Mouse (Mus musculus) v-Abl transformed pro-B cells (cell line): ENCODE results near the gene Itsn1.

ENCODE experiments used
- in situ Hi-C, 2 experiments: fragments of 400-800 bp; cut with MboI; formaldehyde crosslinking; loops; one replicate each; pipeline ENCODE4 v1.15.1; 2025; ENCODE audit not compliant: unreplicated experiment in 2 of 2

The Itsn1 gene

DNA sequence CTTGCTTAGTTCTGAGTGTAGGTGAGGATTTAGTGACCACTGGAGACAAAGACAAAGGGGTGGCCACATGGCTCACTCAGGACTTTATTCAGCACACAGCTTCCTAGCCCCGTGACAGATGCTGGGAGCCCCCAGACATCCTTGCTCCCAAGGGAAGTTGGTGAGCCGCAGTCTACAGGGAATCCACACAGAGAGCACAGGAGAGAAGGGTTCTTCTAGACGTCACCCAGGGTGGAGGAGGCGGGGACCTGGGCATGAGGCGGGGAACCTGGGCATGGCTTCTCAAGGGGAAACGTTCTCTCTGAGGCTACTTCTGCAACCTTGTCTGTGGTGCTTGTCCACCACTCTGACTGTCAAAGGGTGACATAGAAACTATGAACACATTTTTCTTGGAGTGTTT is 34.9 kb downstream of the Itsn1 start:
- in situ Hi-C loops, result no loop called here

- in situ Hi-C loops, result no loop called here
Measured at GRCm38 (mm10) chr16:91764414-91764813, 35.3 kb downstream of the Itsn1 start.

DNA sequence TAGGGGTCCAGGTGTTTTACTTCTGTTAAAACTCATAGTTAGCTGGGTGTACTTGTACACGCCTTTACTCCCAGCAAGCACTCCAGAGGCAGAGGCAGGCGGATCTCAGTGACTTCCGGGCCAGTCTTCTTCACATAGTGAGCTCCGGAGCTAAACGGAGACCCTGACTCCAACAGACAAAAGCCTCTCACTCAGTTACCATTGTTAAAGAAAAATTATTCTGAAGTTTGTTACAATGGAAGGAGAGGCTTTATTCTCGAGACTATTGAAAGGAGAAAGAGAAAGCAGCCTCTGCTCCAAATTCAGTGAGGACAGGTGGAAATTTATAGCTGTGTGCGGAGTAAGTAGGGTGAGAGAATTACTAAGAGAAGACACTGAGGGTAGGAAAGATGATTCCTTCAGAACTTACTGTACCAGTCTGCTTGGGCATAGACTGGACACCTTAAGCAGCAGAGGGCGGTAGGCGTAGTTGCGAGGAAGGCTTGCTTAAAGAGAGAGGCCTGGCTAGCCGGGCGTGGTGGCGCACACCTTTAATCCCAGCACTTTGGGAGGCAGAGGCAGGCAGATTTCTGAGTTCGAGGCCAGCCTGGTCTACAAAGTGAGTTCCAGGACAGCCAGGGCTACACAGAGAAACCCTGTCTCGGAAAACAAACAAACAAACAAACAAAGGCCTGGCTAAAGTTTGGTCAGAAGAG is 36.2 kb downstream of the Itsn1 start:
- in situ Hi-C loops, result no loop called here

GRCm38 (mm10) chr16:91765816-91766210 is 36.7 kb downstream of the Itsn1 start:
- in situ Hi-C loops, result no loop called here

- in situ Hi-C loops, result no loop called here
Measured at GRCm38 (mm10) chr16:91767165-91767701, 38.2 kb downstream of the Itsn1 start.

DNA sequence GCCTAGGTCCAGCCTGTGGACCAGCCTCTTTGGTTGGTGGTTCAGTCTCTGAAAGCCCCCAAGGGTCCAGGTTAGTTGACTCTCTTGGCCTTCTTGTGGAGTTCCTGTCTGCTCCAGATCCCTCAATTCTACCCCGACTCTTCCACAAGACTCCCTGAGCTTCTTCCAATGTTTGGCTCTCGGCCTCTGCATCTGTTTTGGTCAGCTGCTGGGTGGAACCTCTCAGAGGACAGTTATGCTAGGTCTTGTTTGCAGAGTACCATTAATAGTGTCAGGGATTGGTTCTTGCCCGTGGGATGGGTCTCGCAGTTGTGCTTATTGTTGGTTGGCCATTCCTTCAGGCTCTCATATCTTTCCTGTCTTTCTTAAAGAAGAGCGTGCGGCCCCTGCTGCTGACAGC is 39.5 kb downstream of the Itsn1 start:
- in situ Hi-C loops, result no loop called here

DNA sequence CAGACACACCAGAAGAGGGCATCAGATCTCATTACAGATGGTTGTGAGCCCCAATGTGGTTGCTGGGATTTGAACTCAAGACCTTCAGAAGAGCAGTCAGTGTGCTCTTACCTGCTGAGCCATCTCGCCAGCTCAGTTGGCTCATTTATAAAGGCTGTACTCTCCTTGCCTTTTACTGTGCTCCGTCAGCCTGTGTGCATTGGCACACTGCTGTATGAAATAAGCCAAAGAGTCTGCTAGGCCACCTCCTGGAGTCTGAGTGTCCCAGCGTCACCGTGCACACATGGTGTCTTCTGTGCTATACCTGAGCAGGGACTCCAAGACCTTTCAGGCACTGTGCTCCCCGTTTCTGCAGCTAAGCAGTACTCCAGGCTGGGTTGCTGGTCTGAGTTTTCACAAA is 40.8 kb downstream of the Itsn1 start:
- in situ Hi-C loops, result no loop called here

DNA sequence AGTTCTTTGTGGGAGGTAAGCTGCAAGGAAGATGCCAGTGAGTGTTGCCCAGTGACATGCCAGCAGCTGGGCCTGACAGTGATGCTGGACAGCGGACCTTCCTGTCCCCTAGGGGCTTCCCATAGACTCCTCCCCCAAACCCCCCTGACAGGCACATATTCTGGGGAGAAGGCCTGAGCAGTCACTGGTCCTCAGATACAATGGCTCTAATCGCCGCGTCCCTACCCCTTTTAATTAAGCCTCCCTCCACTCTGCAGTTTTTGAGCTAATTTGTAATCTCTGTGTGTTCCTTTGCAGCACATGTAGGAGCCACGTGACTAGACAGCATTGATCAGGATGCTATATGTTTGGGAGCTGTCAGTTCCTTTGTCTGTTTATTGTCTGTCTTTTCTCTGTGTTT is 41.6 kb downstream of the Itsn1 start:
- in situ Hi-C loops, result no loop called here

DNA sequence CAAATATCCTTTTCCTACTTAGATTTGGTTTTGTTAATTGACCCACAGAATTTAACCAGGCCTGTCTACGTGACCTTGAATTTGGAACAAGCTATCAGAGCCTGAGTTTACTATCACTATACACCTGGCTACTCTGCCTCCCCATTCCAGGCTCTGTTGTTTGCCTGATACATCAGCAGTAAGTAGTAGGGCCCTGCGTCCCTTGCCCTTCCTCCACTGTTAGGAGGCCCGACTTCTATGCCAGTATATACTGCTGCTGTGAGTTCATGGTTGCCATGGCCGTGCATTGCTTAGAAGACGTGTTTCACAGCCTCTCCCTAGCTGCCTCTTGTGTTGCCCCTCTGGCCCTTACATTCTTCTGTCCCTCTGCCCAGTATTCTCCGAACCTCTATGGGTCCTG is 42.3 kb downstream of the Itsn1 start:
- in situ Hi-C loops, result no loop called here

GRCm38 (mm10) chr16:91772586-91772985 is 43.5 kb downstream of the Itsn1 start:
- in situ Hi-C loops, result no loop called here

DNA sequence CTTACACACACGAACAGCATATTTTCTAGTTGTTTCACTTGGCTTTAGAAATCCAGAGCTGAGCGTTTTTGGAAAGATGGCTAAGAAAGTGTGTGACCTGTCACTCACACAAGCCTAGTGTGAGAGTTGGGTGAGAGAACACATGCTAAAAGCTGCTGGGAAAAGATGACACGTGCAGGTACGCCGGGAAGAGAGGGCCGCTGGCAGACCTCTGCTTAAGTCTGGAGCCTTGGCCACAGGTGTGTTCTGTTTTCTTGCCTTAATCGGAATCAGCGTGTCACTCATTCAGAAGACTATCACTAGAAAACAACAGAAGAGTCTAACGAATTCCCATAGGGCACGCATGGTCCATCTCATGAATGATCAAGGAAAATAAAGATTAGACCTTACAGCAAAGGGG is 50.5 kb downstream of the Itsn1 start:
- in situ Hi-C loops, result no loop called here

DNA sequence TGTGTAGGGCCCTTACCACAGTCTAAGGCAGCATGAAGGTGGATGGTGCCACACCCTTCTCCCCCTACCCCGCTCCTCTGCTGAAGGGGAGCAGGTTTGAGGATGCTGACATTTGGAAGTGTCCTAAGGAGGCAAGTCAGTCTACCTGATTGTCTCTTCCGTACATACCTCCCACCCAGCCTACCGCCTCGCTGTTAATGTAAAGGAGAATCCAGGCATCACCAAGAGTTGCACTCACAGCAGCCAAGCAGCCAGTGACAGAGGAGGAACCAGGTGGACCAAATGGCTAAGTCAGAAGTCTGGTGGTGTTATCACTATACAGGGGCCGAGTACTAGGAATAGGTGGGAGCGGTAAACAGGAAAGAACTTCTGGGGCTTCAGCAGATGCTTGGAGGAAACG is 51.1 kb downstream of the Itsn1 start:
- in situ Hi-C loops, result no loop called here

DNA sequence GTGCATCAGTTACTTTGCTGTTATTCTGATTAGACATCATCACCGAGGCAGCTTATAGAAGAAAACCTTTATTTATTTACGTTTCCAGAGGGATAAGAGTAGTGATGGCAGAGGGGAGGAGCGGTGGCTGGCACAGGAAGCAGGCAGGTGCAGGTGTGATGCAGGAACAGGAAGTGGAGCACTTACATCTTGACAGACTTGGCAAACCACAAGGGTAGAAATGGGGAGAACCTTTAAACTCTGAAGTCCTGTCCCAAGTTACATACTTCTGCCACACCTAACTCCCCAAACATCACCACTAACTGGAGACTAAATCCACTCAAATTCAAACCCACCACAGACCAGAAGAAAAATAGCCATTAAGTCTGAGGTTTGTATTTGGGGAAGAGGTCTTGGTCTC is 51.7 kb downstream of the Itsn1 start:
- in situ Hi-C loops, result no loop called here

- in situ Hi-C loops, result no loop called here
Measured at GRCm38 (mm10) chr16:91783191-91783590, 54.1 kb downstream of the Itsn1 start.

- in situ Hi-C loops, result no loop called here
Measured at GRCm38 (mm10) chr16:91784298-91784697, 55.2 kb downstream of the Itsn1 start.

- in situ Hi-C loops, result no loop called here
Measured at GRCm38 (mm10) chr16:91786425-91786824, 57.3 kb downstream of the Itsn1 start.

DNA sequence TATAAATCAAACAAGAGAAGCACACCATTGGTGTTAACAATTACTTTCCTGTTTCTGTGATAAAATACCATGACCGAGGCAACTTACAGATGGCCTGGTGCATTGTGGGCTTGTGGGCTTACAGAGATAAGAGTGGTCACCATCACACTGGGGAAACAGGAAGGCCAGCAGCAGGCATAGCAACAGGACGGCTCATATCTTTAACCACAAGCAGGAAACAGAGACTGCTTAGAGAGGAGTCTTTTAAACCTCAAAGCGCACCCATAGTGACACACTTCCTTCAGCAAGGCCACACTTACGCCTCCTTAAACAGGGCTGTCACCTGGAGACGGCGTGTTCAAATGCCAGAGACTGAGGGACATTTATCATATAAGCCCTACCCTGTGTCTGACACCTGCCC is 60.6 kb downstream of the Itsn1 start:
- in situ Hi-C loops, result no loop called here

DNA sequence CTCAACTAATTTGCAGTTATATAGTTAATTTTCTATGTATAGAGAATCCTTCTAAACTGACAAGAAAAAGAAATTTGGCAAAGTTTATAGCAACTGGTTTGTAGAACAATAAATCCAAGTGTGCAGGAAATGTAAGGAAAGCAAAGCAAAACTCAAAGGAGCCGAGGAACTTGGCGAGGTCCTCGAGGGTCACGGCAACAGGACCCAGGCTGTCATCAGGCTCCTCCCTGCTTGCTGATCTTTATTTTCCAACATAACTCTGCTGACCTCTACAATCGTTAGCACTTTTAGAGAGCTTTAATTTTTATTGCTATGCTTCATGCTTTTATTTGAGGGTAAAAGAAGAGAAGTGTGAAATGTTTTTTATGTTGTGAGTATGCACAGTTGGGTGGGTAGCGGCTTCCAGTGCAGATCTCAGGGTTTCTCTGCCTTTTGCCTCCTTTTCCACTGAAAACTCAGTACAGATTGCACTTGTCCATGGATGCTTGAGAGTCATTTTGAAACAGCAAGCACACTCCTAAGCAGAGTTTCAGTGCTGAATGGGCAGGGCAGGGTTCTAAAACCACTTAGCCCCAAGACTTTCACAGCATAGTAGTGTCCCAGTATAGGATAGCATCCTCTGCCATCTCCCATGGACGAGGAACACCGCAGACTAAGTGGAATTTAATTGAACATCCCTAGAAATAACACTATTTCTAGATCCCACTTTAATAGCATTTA is 63.6 kb downstream of the Itsn1 start:
- in situ Hi-C loops, result no loop called here

GRCm38 (mm10) chr16:91793507-91794278 is 64.6 kb downstream of the Itsn1 start:
- in situ Hi-C loops, result no loop called here

GRCm38 (mm10) chr16:91794306-91794705 is 65.2 kb downstream of the Itsn1 start:
- in situ Hi-C loops, result no loop called here

- in situ Hi-C loops, result no loop called here
Measured at GRCm38 (mm10) chr16:91795044-91795443, 66.0 kb downstream of the Itsn1 start.
